Mouse (Mus musculus) stomach, postnatal 0 days (tissue): Measurements from ENCODE around the gene Ercc8.

Experiments
- CTCF ChIP-seq: IDR thresholded peaks from 2 replicates; pipeline ENCODE4 v1.5.1; 2016; ENCODE audit warnings: antibody characterized with exemption, low read depth, mild to moderate bottlenecking, moderate library complexity
- EP300 ChIP-seq: optimal IDR thresholded peaks from 2 replicates; pipeline ENCODE3; 2016; ENCODE audit warnings: antibody characterized with exemption

DNA sequence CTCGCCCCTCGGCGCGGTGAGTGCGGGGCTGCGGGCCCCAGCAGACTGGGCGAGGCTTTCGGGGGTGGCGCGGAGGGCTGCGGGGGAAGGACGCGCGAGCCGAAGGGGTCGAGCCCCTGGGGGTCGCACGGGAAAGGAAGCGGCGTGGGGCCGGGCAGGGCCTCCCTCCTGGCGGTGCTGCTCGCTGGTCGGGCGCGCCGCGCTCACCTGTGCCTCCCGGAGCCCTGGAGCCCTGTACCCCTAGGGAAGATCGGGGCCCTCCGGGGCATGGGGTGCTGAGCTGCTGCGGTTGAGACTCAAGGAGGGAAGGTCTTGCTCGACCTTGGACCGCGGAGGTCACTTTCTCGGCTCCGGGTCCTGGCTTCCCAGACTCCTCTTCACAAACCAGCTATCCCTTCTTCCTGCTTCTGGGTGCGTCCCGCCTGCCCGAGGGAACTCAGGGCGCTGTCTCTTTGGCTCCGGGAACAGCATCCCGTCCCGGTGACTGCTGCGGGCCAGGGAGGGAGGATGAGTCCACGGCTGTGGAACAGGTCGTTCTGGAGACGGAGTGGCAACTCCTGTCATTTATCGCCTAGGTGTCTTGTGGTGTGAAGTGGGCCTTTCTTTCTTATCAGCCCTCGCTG is 56.1 kb downstream of the Ercc8 start:
- no peak for TF ChIP-seq EP300
- TF ChIP-seq CTCF: no peak
